Mouse (Mus musculus): ENCODE data around the gene Olfr1009. TPM values are rescaled to one million over a fixed set of nuclear protein-coding genes. Genes with fewer than 3 reads are reported as not detected.

Olfr1009 gene
- polyA plus RNA-seq, 1 experiment from 2014 or later = not detected

DNA sequence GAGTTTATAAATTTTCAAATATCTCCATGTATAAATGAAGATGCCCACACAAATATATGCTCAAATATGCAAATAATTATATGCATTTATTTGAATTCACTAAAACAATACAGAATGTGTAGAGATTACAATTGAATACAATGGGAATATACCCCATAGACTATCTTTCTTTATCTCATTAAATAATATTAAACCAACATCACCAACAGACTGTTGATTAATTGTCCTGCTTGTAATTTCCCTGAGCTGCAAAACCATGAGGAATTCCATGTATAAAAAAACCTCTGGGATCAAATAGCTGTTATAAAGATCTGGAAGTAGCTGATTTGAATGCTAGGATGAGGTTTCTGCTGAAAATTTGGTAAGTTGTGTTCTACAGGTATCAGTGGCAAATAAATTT lies 51.6 kb downstream of the Olfr1009 start, which contains the start of gene Olfr1013:
Gene Olfr1013, plus strand, starts transcription at position 301 of the 400 bp plus-strand sequence.
- no peak within 1 kb of the TSS for H3K4me2 ChIP-seq
- H3K27me3 ChIP-seq (ENCODE audit: insufficient read depth, low read length) = no peaks in the 10 kb centered on the region
- no peak within 1 kb of the TSS for H3K4me3 ChIP-seq (ENCODE audit: low read depth, low read length)
- ATAC-seq (ENCODE audit: insufficient read depth) (no peak), DNase-seq (no peak)
- no peaks in the 10 kb centered on the region for H3K36me3 ChIP-seq (ENCODE audit: insufficient read depth)
- H3K9me3 ChIP-seq (ENCODE audit: low read depth, low read length) = no peaks in the 10 kb centered on the region
- no peak for TF ChIP-seq CTCF (IDR thresholded peaks at IDR 0.05; ENCODE audit: low read depth)
- H3K27ac ChIP-seq (ENCODE audit: low read depth) = no peak within 1 kb of the TSS
- H3K9ac ChIP-seq = no peak within 1 kb of the TSS
- H3K4me1 ChIP-seq (ENCODE audit: insufficient read depth) = no peaks in the 10 kb centered on the region

DNA sequence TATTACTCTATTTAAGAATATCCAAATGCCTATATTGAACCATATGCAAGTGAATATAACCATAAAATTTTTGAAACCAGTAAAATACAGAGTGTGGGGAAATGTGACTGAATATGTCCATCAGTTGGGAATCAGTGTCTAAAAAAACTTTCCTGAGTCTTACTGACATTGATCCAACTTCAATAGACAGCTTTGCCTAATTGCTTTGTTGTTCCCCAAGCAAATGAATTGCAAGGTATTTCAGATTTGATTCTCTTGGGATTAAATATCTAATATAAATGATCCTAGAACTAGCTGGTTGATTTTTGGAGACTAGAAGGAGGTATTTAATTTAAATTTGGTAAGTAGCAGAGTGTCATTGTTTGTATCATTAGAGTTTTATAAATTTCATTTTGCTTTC lies 57.2 kb downstream of the Olfr1009 start, which contains the start of gene Olfr1014:
Gene Olfr1014, plus strand, starts transcription at position 301 of the 400 bp plus-strand sequence.
- no peak for TF ChIP-seq CTCF (IDR thresholded peaks at IDR 0.05; ENCODE audit: low read depth)
- Histone ChIP-seq H3K4me2 (no peak within 1 kb of the TSS), H3K27ac (ENCODE audit: low read depth) (no peak within 1 kb of the TSS), H3K27me3 (ENCODE audit: insufficient read depth, low read length) (no peaks in the 10 kb centered on the region), H3K9ac (no peak within 1 kb of the TSS), H3K4me3 (ENCODE audit: low read depth, low read length) (no peak within 1 kb of the TSS), H3K4me1 (ENCODE audit: insufficient read depth) (no peaks in the 10 kb centered on the region), H3K9me3 (ENCODE audit: low read depth, low read length) (no peaks in the 10 kb centered on the region), H3K36me3 (ENCODE audit: insufficient read depth) (no peaks in the 10 kb centered on the region)
- ATAC-seq (ENCODE audit: insufficient read depth) (no peak), DNase-seq (no peak)

Other genes with a start within 250 kb of the Olfr1009 start
- gene 4833423E24Rik, start 196.4 kb upstream of the Olfr1009 start, polyA plus RNA-seq (2014; fragmentation: Nextera tagmentation; extraction: Ambion mirVana) = 0.14 TPM in 1 of 2 replicates, not detected in the other
- gene Olfr996, start 136.2 kb upstream of the Olfr1009 start, polyA plus RNA-seq (2014; fragmentation: Nextera tagmentation; extraction: Ambion mirVana) = not detected in 2 replicates
- not detected in 2 replicates for gene Olfr998, start 126.5 kb upstream of the Olfr1009 start, polyA plus RNA-seq (2014; fragmentation: Nextera tagmentation; extraction: Ambion mirVana)
- gene Olfr1000, start 103.5 kb upstream of the Olfr1009 start, polyA plus RNA-seq (2014; fragmentation: Nextera tagmentation; extraction: Ambion mirVana) = not detected in 2 replicates
- gene Olfr1002, start 64.7 kb upstream of the Olfr1009 start, polyA plus RNA-seq (2014; fragmentation: Nextera tagmentation; extraction: Ambion mirVana) = not detected in 2 replicates
- gene Olfr154, start 51.0 kb upstream of the Olfr1009 start, polyA plus RNA-seq (2014; fragmentation: Nextera tagmentation; extraction: Ambion mirVana) = not detected in 2 replicates
- gene Olfr1006, start 36.7 kb upstream of the Olfr1009 start, polyA plus RNA-seq (2014; fragmentation: Nextera tagmentation; extraction: Ambion mirVana) = not detected in 2 replicates
- not detected in 2 replicates for gene Olfr1008, start 26.0 kb upstream of the Olfr1009 start, polyA plus RNA-seq (2014; fragmentation: Nextera tagmentation; extraction: Ambion mirVana)
- not detected in 2 replicates for gene Olfr1012, start 47.3 kb downstream of the Olfr1009 start, polyA plus RNA-seq (2014; fragmentation: Nextera tagmentation; extraction: Ambion mirVana)
- not detected in 2 replicates for gene Olfr1013, start 51.7 kb downstream of the Olfr1009 start, polyA plus RNA-seq (2014; fragmentation: Nextera tagmentation; extraction: Ambion mirVana)
- gene Olfr1014, start 57.3 kb downstream of the Olfr1009 start, polyA plus RNA-seq (2014; fragmentation: Nextera tagmentation; extraction: Ambion mirVana) = not detected in 2 replicates
- gene Olfr1015, start 66.6 kb downstream of the Olfr1009 start, polyA plus RNA-seq (2014; fragmentation: Nextera tagmentation; extraction: Ambion mirVana) = not detected in 2 replicates
- gene Olfr1016, start 87.1 kb downstream of the Olfr1009 start, polyA plus RNA-seq (2014; fragmentation: Nextera tagmentation; extraction: Ambion mirVana) = not detected in 2 replicates
- gene Olfr1018, start 103.1 kb downstream of the Olfr1009 start, polyA plus RNA-seq (2014; fragmentation: Nextera tagmentation; extraction: Ambion mirVana) = not detected in 2 replicates
- gene Olfr1019, start 130.1 kb downstream of the Olfr1009 start, polyA plus RNA-seq (2014; fragmentation: Nextera tagmentation; extraction: Ambion mirVana) = not detected in 2 replicates
- not detected in 2 replicates for gene Olfr1020, start 131.6 kb downstream of the Olfr1009 start, polyA plus RNA-seq (2014; fragmentation: Nextera tagmentation; extraction: Ambion mirVana)
- gene Olfr1022, start 153.2 kb downstream of the Olfr1009 start, polyA plus RNA-seq (2014; fragmentation: Nextera tagmentation; extraction: Ambion mirVana) = not detected in 2 replicates
- not detected in 2 replicates for gene Olfr1023, start 170.2 kb downstream of the Olfr1009 start, polyA plus RNA-seq (2014; fragmentation: Nextera tagmentation; extraction: Ambion mirVana)
- gene Olfr1024, start 189.6 kb downstream of the Olfr1009 start, polyA plus RNA-seq (2014; fragmentation: Nextera tagmentation; extraction: Ambion mirVana) = not detected in 2 replicates
- not detected in 2 replicates for gene Olfr1025-ps1, start 199.8 kb downstream of the Olfr1009 start, polyA plus RNA-seq (2014; fragmentation: Nextera tagmentation; extraction: Ambion mirVana)
- gene Olfr1026, start 206.1 kb downstream of the Olfr1009 start, polyA plus RNA-seq (2014; fragmentation: Nextera tagmentation; extraction: Ambion mirVana) = not detected in 2 replicates
- not detected in 2 replicates for gene Olfr1028, start 235.0 kb downstream of the Olfr1009 start, polyA plus RNA-seq (2014; fragmentation: Nextera tagmentation; extraction: Ambion mirVana)

Measured in lung, embryonic 14.5 days (tissue).